Mouse (Mus musculus) forebrain, embryonic 11.5 days (tissue): Measurements from ENCODE around the gene Trim67. TPM values are rescaled to one million over a fixed set of nuclear protein-coding genes. Genes with fewer than 3 reads are reported as not detected.
A peak's percentile ranks its signal among the peaks of the same experiment; 100 is the strongest.

Source experiments
- ATAC-seq: fragments of 200-750 bp; cut with Nextera tagmentation; replicated peaks from 2 replicates; pipeline ENCODE4 v1.8.0; 2017; ENCODE audit warnings: moderate TSS enrichment; ENCODE audit not compliant: low FRiP score
- DNase-seq: peaks from one replicate; pipeline ENCODE4 v3.0.0-alpha.2; 2017; ENCODE audit warnings: low spot score
- H3K27ac ChIP-seq: fragments of 300-500 bp; sonication (generic); 2 replicates; pipeline ENCODE4 v1.5.1; 2014; ENCODE audit warnings: low read depth, low read length
- H3K27me3 ChIP-seq: fragments of 300-500 bp; sonication (generic); 2 replicates; pipeline ENCODE4 v1.6.1; 2014; ENCODE audit warnings: mild to moderate bottlenecking, low read length, mixed read lengths; ENCODE audit not compliant: control insufficient read depth, insufficient read depth
- H3K36me3 ChIP-seq: fragments of 300-500 bp; sonication (generic); 2 replicates; pipeline ENCODE4 v1.6.1; 2014; ENCODE audit warnings: mild to moderate bottlenecking, low read length, moderate library complexity, mixed read lengths; ENCODE audit not compliant: control insufficient read depth, insufficient read depth
- H3K4me1 ChIP-seq: fragments of 300-500 bp; sonication (generic); replicated peaks from 2 replicates; pipeline ENCODE4 v1.6.1; 2014; ENCODE audit warnings: low read length, mixed read lengths; ENCODE audit not compliant: control insufficient read depth, insufficient read depth
- H3K4me2 ChIP-seq: fragments of 300-500 bp; sonication (generic); 2 replicates; pipeline ENCODE4 v1.6.1; 2014; ENCODE audit warnings: low read depth, mild to moderate bottlenecking, low read length, moderate library complexity, mixed read lengths; ENCODE audit not compliant: severe bottlenecking
- H3K4me3 ChIP-seq: fragments of 300-500 bp; sonication (generic); 2 replicates; pipeline ENCODE4 v1.5.1; 2014; ENCODE audit warnings: low read depth, low read length
- H3K9ac ChIP-seq: fragments of 300-500 bp; sonication (generic); 2 replicates; pipeline ENCODE4 v1.6.1; 2014; ENCODE audit warnings: low read length
- H3K9me3 ChIP-seq: fragments of 300-500 bp; sonication (generic); 2 replicates; pipeline ENCODE4 v1.6.1; 2016; ENCODE audit warnings: low read length, mixed read lengths; ENCODE audit not compliant: control insufficient read depth
- WGBS: fragments of 180-500 bp; shearing (Covaris S2); extraction: QIAGEN DNeasy Blood & Tissue Kit; methylation state at CpG from one replicate; pipeline ENCODE4 v1.1.7; 2014; 5-methylcytosine and 5-hydroxymethylcytosine counted together
- polyA plus RNA-seq: library from polyadenylated mRNA; unstranded; fragments of >200 nt; fragmentation: Nextera tagmentation; extraction: Ambion mirVana; gene quantifications from 2 replicates; pipeline ENCODE4 v1.2.1, GENCODE M21; 2014

Trim67 gene
- polyA plus RNA-seq, 1 experiment from 2014 or later = 2.2 TPM

DNA sequence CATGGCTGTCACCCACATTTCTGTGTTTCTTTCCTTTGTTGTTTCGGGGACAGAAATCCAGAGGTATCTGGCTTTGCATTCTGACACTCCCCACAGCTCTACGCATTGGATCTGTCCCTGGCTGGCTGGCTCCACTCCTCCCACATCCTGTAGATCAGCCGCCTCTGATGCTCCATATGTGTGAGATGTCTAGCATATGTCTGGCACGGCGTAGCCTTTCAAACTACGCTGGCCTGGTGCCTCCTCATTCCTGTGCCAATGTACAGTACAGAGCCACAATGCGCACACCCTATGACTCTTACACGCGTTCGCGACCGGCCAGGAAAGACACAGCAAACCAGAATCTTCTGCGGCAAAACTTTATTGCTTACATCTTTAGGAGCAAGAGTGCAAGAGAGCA lies 8.3 kb upstream of the Trim67 start:
- ATAC-seq (no peak), DNase-seq (no peak)
- Histone ChIP-seq H3K9ac (no peak overlapping the region), H3K4me2 (no peak overlapping the region), H3K36me3 (no peaks in the 10 kb centered on the region), H3K9me3 (no peaks in the 10 kb centered on the region), H3K27ac (no peak overlapping the region), H3K4me3 (no peak overlapping the region), H3K27me3 (no peaks in the 10 kb centered on the region), H3K4me1 (no peaks in the 10 kb centered on the region)
- 93% methylated on average over 13 of the region's 13 CpGs for WGBS

DNA sequence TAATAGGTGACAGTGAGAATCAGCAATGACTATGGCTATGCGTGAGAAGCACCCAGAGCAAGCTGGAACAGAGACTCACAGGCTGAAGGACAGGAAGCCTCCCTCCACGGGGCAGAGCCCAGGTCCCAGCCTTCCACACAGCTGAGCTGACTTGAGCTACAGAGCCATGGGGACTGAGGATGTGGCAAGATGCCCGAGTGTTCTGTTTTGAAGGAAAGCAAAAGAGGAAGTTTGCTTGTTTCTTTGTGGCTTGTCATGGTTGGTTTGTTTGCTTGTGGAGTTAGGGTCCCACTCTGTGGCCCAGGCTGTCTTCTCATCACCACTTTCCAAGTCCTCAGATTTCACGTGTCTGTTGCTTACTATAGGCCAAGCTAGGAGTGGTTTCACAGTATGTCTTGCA lies 2.2 kb upstream of the Trim67 start:
- Histone ChIP-seq H3K9me3 (no peaks in the 10 kb centered on the region), H3K27ac (no peak overlapping the region), H3K27me3 (peaks cover 34% of the 10 kb centered on the region), H3K9ac (no peak overlapping the region), H3K4me2 (no peak overlapping the region), H3K4me3 (no peak overlapping the region), H3K4me1 (peaks cover 11% of the 10 kb centered on the region), H3K36me3 (no peaks in the 10 kb centered on the region)
- DNase-seq (no peak), ATAC-seq (no peak)
- WGBS = 82% methylated on average over 4 of the region's 4 CpGs

- WGBS = 49% methylated on average over 4 of the region's 4 CpGs
- Histone ChIP-seq H3K27me3 (peaks cover 36% of the 10 kb centered on the region), H3K27ac (no peak overlapping the region; the same call in 1 of the 2 replicates)
Measured at GRCm38 (mm10) chr8:124791751-124792150, 1.1 kb upstream of the Trim67 start.

DNA sequence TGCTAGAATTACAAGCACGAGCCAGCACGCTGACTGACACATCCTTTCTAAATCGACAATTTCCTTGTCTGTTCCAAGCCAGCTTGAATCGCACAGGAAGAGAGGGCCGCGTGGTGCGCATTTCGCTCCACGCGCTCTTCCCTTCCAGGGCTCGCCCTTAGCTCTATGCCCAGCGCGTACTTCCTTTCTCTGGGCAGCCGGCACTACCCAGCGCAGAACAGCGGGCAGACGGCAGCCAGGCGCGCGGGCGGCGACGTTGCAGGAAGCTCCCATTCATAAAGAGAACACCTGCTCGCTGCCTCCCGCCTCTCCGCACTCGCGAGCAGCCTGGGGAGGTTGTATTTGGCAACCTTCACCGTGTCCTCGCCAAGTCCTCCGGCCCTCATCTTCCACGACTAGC lies 706 bp upstream of the Trim67 start:
- Histone ChIP-seq H3K4me3 (peak overlapping the region; percentile 44), H3K27me3 (peaks cover 36% of the 10 kb centered on the region), H3K9me3 (no peaks in the 10 kb centered on the region), H3K4me1 (peaks cover 11% of the 10 kb centered on the region), H3K27ac (peak overlapping the region; percentile 54; the same call in 1 of the 2 replicates), H3K9ac (peak overlapping the region; percentile 55), H3K36me3 (no peaks in the 10 kb centered on the region), H3K4me2 (peak overlapping the region; percentile 72)
- under 1% methylated on average over 32 of the region's 32 CpGs for WGBS
- ATAC-seq (0 out of 2 replicates have a peak, but pooled peaks have one; percentile 10), DNase-seq (peak; percentile 71)

More at GRCm38 (mm10) chr8:124791751-124792150, 1.1 kb upstream of the Trim67 start:
- no peaks in the 10 kb centered on the region for H3K36me3 ChIP-seq
- ATAC-seq (no peak), DNase-seq (no peak)
- peak overlapping the region; percentile 44 for H3K4me3 ChIP-seq
- H3K4me2 ChIP-seq = peak overlapping the region; percentile 72
- peaks cover 11% of the 10 kb centered on the region for H3K4me1 ChIP-seq
- H3K9me3 ChIP-seq = no peaks in the 10 kb centered on the region
- H3K9ac ChIP-seq = no peak overlapping the region

GRCm38 (mm10) chr8:124793172-124793651 lies 320 bp downstream of the Trim67 start:
- WGBS = under 1% methylated on average over 27 of the region's 51 CpGs
- peak overlapping the region; percentile 37 for H3K27ac ChIP-seq
- H3K4me1 ChIP-seq = peaks cover 11% of the 10 kb centered on the region
- DNase-seq = peak; percentile 96
- H3K9me3 ChIP-seq = no peaks in the 10 kb centered on the region
- H3K9ac ChIP-seq = peak overlapping the region; percentile 55
- peak overlapping the region; percentile 44 for H3K4me3 ChIP-seq
- ATAC-seq = peak; percentile 83
- H3K27me3 ChIP-seq = peaks cover 36% of the 10 kb centered on the region
- H3K36me3 ChIP-seq = no peaks in the 10 kb centered on the region
- H3K4me2 ChIP-seq = peak overlapping the region; percentile 72

DNA sequence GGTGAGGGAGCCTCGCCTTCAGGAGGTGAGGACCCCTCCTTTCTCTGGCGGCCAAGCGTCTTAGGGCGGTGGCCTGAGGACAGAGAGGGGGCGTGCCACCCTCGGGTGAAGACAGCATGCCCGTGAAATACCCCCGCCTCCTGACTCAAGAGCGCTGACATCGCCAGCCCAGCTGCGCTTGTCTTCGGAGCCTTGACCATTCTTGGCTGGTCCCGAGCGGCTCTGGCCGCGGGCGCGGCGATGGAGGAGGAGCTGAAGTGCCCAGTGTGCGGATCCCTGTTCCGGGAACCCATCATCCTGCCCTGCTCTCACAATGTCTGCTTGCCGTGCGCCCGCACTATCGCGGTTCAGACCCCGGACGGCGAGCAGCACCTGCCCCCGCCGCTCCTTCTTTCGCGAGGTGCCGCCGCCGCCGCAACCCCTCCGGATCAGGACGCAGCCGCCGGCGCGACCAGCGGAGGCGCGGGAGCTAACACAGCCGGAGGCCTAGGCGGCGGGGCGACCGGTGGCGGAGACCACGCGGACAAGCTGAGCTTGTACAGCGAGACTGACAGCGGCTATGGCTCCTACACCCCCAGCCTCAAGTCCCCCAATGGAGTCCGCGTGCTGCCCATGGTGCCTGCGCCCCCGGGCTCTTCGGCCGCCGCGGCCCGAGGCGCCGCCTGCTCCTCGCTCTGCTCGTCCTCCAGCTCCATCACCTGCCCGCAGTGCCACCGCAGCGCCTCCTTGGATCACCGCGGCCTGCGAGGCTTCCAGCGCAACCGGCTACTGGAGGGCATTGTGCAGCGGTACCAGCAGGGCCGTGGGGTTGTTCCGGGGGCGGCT lies 981 bp downstream of the Trim67 start:
- Histone ChIP-seq H3K9ac (peak overlapping the region; percentile 55), H3K27me3 (peaks cover 36% of the 10 kb centered on the region), H3K36me3 (no peaks in the 10 kb centered on the region), H3K9me3 (no peaks in the 10 kb centered on the region), H3K4me3 (peak overlapping the region; percentile 44), H3K27ac (peak overlapping the region; percentile 37; the same call in 1 of the 2 replicates), H3K4me2 (peak overlapping the region; percentile 72), H3K4me1 (peaks cover 11% of the 10 kb centered on the region)
- DNase-seq (peak; percentile 69), ATAC-seq (peak; percentile 26)
- under 1% methylated on average over 74 of the region's 81 CpGs for WGBS

- H3K9ac ChIP-seq = peak overlapping the region; percentile 55
- DNase-seq (peak; percentile 86), ATAC-seq (peak; percentile 34)
- no peak overlapping the region for H3K27ac ChIP-seq
- H3K4me1 ChIP-seq = peaks cover 11% of the 10 kb centered on the region
- peaks cover 36% of the 10 kb centered on the region for H3K27me3 ChIP-seq
- H3K4me2 ChIP-seq = peak overlapping the region; percentile 72
- H3K4me3 ChIP-seq = peak overlapping the region; percentile 44
- no peaks in the 10 kb centered on the region for H3K9me3 ChIP-seq
- no peaks in the 10 kb centered on the region for H3K36me3 ChIP-seq
- under 1% methylated on average over 25 of the region's 25 CpGs for WGBS
Measured at GRCm38 (mm10) chr8:124794486-124794780, 1.5 kb downstream of the Trim67 start.

DNA sequence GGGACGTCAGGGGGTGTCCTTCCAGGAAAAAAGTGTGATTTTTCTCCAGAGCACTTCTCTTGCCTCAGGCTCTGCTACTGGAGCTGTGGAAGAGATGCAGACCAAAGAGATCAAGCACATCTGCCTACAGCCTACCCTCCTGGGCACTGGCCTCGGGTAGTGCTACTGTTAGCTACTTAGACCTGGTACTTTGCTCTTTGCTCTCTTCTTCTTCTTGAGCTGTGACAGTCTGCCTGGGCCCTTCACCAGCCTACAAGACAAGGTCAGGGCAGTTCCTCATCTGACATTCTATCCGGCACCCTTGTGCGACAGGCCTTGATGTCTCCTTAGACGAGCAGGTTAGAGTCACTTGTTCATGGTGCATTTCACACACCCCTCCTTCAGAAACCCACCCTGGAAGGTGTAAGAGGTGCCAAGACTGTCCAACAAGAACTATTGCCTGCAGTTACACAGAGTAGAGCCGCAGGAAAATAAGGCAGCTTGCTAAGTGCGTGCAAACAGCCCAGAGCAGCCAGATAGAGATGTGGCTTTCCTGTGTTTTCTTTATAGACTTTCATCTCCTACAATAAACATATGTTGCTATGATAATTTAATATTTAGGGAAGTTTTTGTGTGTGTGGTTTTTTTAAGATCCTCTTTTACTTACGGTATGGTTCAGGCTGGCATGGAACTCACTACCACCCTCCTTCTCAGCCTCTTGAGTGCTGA lies 3.0 kb downstream of the Trim67 start:
- ATAC-seq (no peak), DNase-seq (no peak)
- Histone ChIP-seq H3K4me2 (no peak overlapping the region; the same call in 1 of the 2 replicates), H3K27me3 (peaks cover 34% of the 10 kb centered on the region), H3K4me1 (peaks cover 11% of the 10 kb centered on the region), H3K9ac (no peak overlapping the region), H3K27ac (no peak overlapping the region), H3K4me3 (0 out of 2 replicates have a peak overlapping the region, but pooled peaks have one; percentile 1), H3K36me3 (no peaks in the 10 kb centered on the region), H3K9me3 (no peaks in the 10 kb centered on the region)
- WGBS = 80% methylated on average over 8 of the region's 8 CpGs
